In genomic region chr19:57642980-57643379, GRCm38 (mm10) we compare ENCODE assay signal across 8 mouse cellular contexts. TPM values are rescaled to one million over a fixed set of nuclear protein-coding genes. Genes with fewer than 3 reads are reported as not detected.
DNase-seq lines count a peak whose midpoint lies in the region; ATAC-seq and TF ChIP-seq lines count a peak whose summit lies in the region.

No protein-coding gene starts in this region.

- peak; percentile 64 for DNase-seq in CD4-positive helper T cell, adult 2 months (ENCODE audit: low read depth, low spot score)
- peak; percentile 39 for DNase-seq in Muller cell, postnatal 12 days (ENCODE audit: inconsistent ontology term)
- DNase-seq in hindlimb bud, embryonic 11.5 days (ENCODE audit: extremely low spot score, low read depth, low spot score): peak; percentile 52
- no peak for DNase-seq in urinary bladder, postnatal 10 days (ENCODE audit: low spot score)
- DNase-seq in adrenal gland, adult 2 months: no peak
- no peak for DNase-seq in right cerebral cortex, adult 2 months (ENCODE audit: low spot score in 2 of 2)

- H3K9me3 ChIP-seq in intestine, postnatal 0 days (ENCODE audit: control insufficient read depth): no peaks in the 10 kb centered on the region
- H3K9me3 ChIP-seq in intestine, embryonic 15.5 days: no peaks in the 10 kb centered on the region

- no peak for ATAC-seq in intestine, postnatal 0 days
- no peak for ATAC-seq in intestine, embryonic 15.5 days

- no peak overlapping the region for H3K27ac ChIP-seq in intestine, postnatal 0 days (ENCODE audit: low read depth, low read length)
- no peak overlapping the region for H3K27ac ChIP-seq in intestine, embryonic 15.5 days

- no peaks in the 10 kb centered on the region for H3K36me3 ChIP-seq in intestine, postnatal 0 days (ENCODE audit: control insufficient read depth, insufficient read depth)
- H3K36me3 ChIP-seq in intestine, embryonic 15.5 days: no peaks in the 10 kb centered on the region

- H3K4me3 ChIP-seq in intestine, postnatal 0 days (ENCODE audit: low read depth, low read length): no peak overlapping the region
- no peak overlapping the region for H3K4me3 ChIP-seq in intestine, embryonic 15.5 days (replicated peaks)

- H3K4me1 ChIP-seq in intestine, postnatal 0 days (replicated peaks; ENCODE audit: control insufficient read depth, insufficient read depth, low read length): no peaks in the 10 kb centered on the region
- H3K4me1 ChIP-seq in intestine, embryonic 15.5 days (replicated peaks): no peaks in the 10 kb centered on the region

- H3K9ac ChIP-seq in intestine, postnatal 0 days (ENCODE audit: low read depth, low read length): no peak overlapping the region
- H3K9ac ChIP-seq in intestine, embryonic 15.5 days: no peak overlapping the region

- H3K4me2 ChIP-seq in intestine, postnatal 0 days (replicated peaks; ENCODE audit: low read depth): no peak overlapping the region
- H3K4me2 ChIP-seq in intestine, embryonic 15.5 days (replicated peaks): no peak overlapping the region

- H3K27me3 ChIP-seq in intestine, postnatal 0 days (replicated peaks; ENCODE audit: control insufficient read depth, insufficient read depth, low read length): no peaks in the 10 kb centered on the region
- no peaks in the 10 kb centered on the region for H3K27me3 ChIP-seq in intestine, embryonic 15.5 days (replicated peaks)

- WGBS in intestine, postnatal 0 days: 46% methylated on average over 2 of the region's 2 CpGs
- whole genome bisulfite sequencing in intestine, embryonic 15.5 days: 37% methylated on average over 2 of the region's 2 CpGs

- peak; percentile 63 for TF ChIP-seq CTCF in intestine, postnatal 0 days (IDR thresholded peaks at IDR 0.05; ENCODE audit: low read depth)

RNA-seq across cellular contexts. Expression of gene Atrnl1, which starts 32.1 kb away (rescaled TPM):
- polyA plus RNA-seq in intestine, postnatal 0 days (2015; fragmentation: Nextera tagmentation; extraction: Ambion mirVana): 2.5 and 2.6 TPM in 2 replicates
- polyA plus RNA-seq in intestine, embryonic 15.5 days (2015; fragmentation: Nextera tagmentation; extraction: Ambion mirVana): 4.1 and 4.6 TPM in 2 replicates
- 10 to 100 TPM; 23.4 to 24.4 TPM for total RNA-seq in adrenal gland, adult 2 months (2021)
- polyA plus RNA-seq in adrenal gland, adult 2 months (2012; rRNA removed): 5.7 and 6.0 TPM in 2 replicates

Comparison
In these comparisons a context has a peak if more than half of its experiments do, and no peak if none do; other contexts are left out.
1. DNase-seq: peak in CD4-positive helper T cell, adult 2 months (single experiment), Muller cell, postnatal 12 days (single experiment) and hindlimb bud, embryonic 11.5 days (single experiment); none in urinary bladder, postnatal 10 days (single experiment), adrenal gland, adult 2 months (single experiment) and right cerebral cortex, adult 2 months (0 of 2).